ENCODE assay signal across 9 mouse cellular contexts in genomic region chrX:7878495-7878894, GRCm38 (mm10). TPM values are rescaled to one million over a fixed set of nuclear protein-coding genes. Genes with fewer than 3 reads are reported as not detected.
DNase-seq lines count a peak whose midpoint lies in the region; ATAC-seq and TF ChIP-seq lines count a peak whose summit lies in the region.
"Had no signal": no experiment of that assay in that cellular context is flagged by ENCODE, and none has a peak within 500 bp of the region (broad histone marks: within the 10 kb centered on the region; RNA-seq: fewer than 3 reads in every experiment).

No protein-coding gene starts in this region.

- no peaks in the 10 kb centered on the region for H3K27me3 ChIP-seq in spleen, adult 2 months (ENCODE audit: control insufficient read depth, insufficient read depth, low read length)
- H3K27me3 ChIP-seq in embryonic facial prominence, embryonic 11.5 days (ENCODE audit: control insufficient read depth, insufficient read depth, low read length) = no peaks in the 10 kb centered on the region
- H3K27me3 ChIP-seq in hindbrain, embryonic 16.5 days (replicated peaks; ENCODE audit: control insufficient read depth, insufficient read depth, low read length) = no peaks in the 10 kb centered on the region
- H3K27me3 ChIP-seq in midbrain, embryonic 11.5 days (ENCODE audit: control insufficient read depth, insufficient read depth, low read length) = no peaks in the 10 kb centered on the region

- peak overlapping the region; percentile 62 for H3K27ac ChIP-seq in spleen, adult 2 months (ENCODE audit: insufficient read depth, low read length)
- H3K27ac ChIP-seq in embryonic facial prominence, embryonic 11.5 days (replicated peaks; ENCODE audit: low read depth, low read length) = no peak overlapping the region
- peak overlapping the region; percentile 71 for H3K27ac ChIP-seq in hindbrain, embryonic 16.5 days (ENCODE audit: low read depth, low read length)
- H3K27ac ChIP-seq in midbrain, embryonic 11.5 days (ENCODE audit: low read depth, low read length) = no peak overlapping the region

- H3K36me3 ChIP-seq in spleen, adult 2 months (ENCODE audit: control insufficient read depth, insufficient read depth, low read length) = peaks cover 6% of the 10 kb centered on the region
- no peaks in the 10 kb centered on the region for H3K36me3 ChIP-seq in embryonic facial prominence, embryonic 11.5 days (replicated peaks; ENCODE audit: control insufficient read depth, insufficient read depth, low read depth, low read length)
- no peaks in the 10 kb centered on the region for H3K36me3 ChIP-seq in hindbrain, embryonic 16.5 days (ENCODE audit: control insufficient read depth, insufficient read depth, low read length)
- H3K36me3 ChIP-seq in midbrain, embryonic 11.5 days (ENCODE audit: control insufficient read depth, insufficient read depth, low read length) = no peaks in the 10 kb centered on the region

- TF ChIP-seq POLR2A in spleen, adult 2 months (IDR thresholded peaks at IDR 0.05; ENCODE audit: low read depth, low read length) = no peak

- H3K4me2 ChIP-seq in embryonic facial prominence, embryonic 11.5 days (ENCODE audit: low read depth, low read length) = peak overlapping the region; percentile 76
- H3K4me2 ChIP-seq in hindbrain, embryonic 16.5 days (ENCODE audit: low read length) = peak overlapping the region; percentile 72
- peak overlapping the region; percentile 82 for H3K4me2 ChIP-seq in midbrain, embryonic 11.5 days

- H3K9me3 ChIP-seq in embryonic facial prominence, embryonic 11.5 days (replicated peaks; ENCODE audit: control insufficient read depth, low read length) = no peaks in the 10 kb centered on the region
- H3K9me3 ChIP-seq in hindbrain, embryonic 16.5 days (ENCODE audit: control insufficient read depth, low read length) = no peaks in the 10 kb centered on the region
- H3K9me3 ChIP-seq in midbrain, embryonic 11.5 days (ENCODE audit: control insufficient read depth, low read length) = no peaks in the 10 kb centered on the region

- H3K4me1 ChIP-seq in spleen, adult 2 months (ENCODE audit: control insufficient read depth, insufficient read depth, insufficient read length) = no peaks in the 10 kb centered on the region; the same call in 1 of the 2 replicates
- H3K4me1 ChIP-seq in embryonic facial prominence, embryonic 11.5 days (ENCODE audit: control insufficient read depth, insufficient read depth, low read length) = no peaks in the 10 kb centered on the region
- peaks cover 2% of the 10 kb centered on the region for H3K4me1 ChIP-seq in hindbrain, embryonic 16.5 days (ENCODE audit: control insufficient read depth, insufficient read depth, low read depth, low read length)
- H3K4me1 ChIP-seq in midbrain, embryonic 11.5 days (ENCODE audit: control insufficient read depth, insufficient read depth, low read length) = peaks cover 7% of the 10 kb centered on the region; the same call in 1 of the 2 replicates

- peak; percentile 31 for ATAC-seq in embryonic facial prominence, embryonic 11.5 days (replicated peaks; ENCODE audit: insufficient number of reproducible peaks, low FRiP score, low TSS enrichment, low read depth)
- ATAC-seq in hindbrain, embryonic 16.5 days = peak; percentile 41
- peak; percentile 54; the same call in 1 of the 2 replicates for ATAC-seq in midbrain, embryonic 11.5 days (ENCODE audit: low FRiP score)
- no peak for ATAC-seq in megakaryocyte-erythroid progenitor cell, adult 5-6 weeks (replicated peaks; ENCODE audit: low FRiP score, low TSS enrichment, poor library complexity, severe bottlenecking)

- peak; percentile 29 to 41 for DNase-seq in frontal cortex, adult 2 months (ENCODE audit: extremely low spot score in 1 of 2, low spot score in 1 of 2)
- no peak for DNase-seq in frontal cortex, postnatal 14 days (ENCODE audit: low spot score in 2 of 2)
- no peak for DNase-seq in spleen, adult 2 months (ENCODE audit: low read depth in 1 of 2, low spot score in 2 of 2)
- no peak for DNase-seq in spleen, postnatal 36 days (ENCODE audit: low spot score in 2 of 2)
- no peak for DNase-seq in embryonic facial prominence, embryonic 11.5 days (ENCODE audit: low spot score)
- no peak for DNase-seq in midbrain, embryonic 11.5 days (ENCODE audit: low spot score, missing footprints)

- no peak for TF ChIP-seq CTCF in spleen, adult 2 months (IDR thresholded peaks at IDR 0.05; ENCODE audit: extremely low read depth, insufficient read depth, insufficient read length, insufficient replicate concordance)

- 26% methylated on average over 21 of the region's 21 CpGs for WGBS in spleen, adult 2 months
- 16% methylated on average over 21 of the region's 21 CpGs for whole genome bisulfite sequencing in embryonic facial prominence, embryonic 11.5 days
- WGBS in hindbrain, embryonic 16.5 days = 30% methylated on average over 21 of the region's 21 CpGs
- 22% methylated on average over 21 of the region's 21 CpGs for WGBS in midbrain, embryonic 11.5 days

- peak overlapping the region; percentile 43; the same call in 1 of the 2 replicates for H3K9ac ChIP-seq in embryonic facial prominence, embryonic 11.5 days (replicated peaks; ENCODE audit: low read length)
- H3K9ac ChIP-seq in hindbrain, embryonic 16.5 days (ENCODE audit: low read depth, low read length) = peak overlapping the region; percentile 67
- H3K9ac ChIP-seq in midbrain, embryonic 11.5 days (ENCODE audit: low read length) = peak overlapping the region; percentile 50; the same call in 1 of the 2 replicates

- H3K4me3 ChIP-seq in spleen, adult 2 months (ENCODE audit: extremely low read depth, insufficient read depth, insufficient read length) = peak overlapping the region; percentile 85
- peak overlapping the region; percentile 34 for H3K4me3 ChIP-seq in embryonic facial prominence, embryonic 11.5 days (ENCODE audit: low read depth, low read length)
- H3K4me3 ChIP-seq in hindbrain, embryonic 16.5 days (ENCODE audit: low read length) = peak overlapping the region; percentile 56
- H3K4me3 ChIP-seq in midbrain, embryonic 11.5 days (ENCODE audit: low read depth, low read length) = peak overlapping the region; percentile 42

RNA-seq across cellular contexts. Expression of gene Pim2, which starts 0.4 kb away (rescaled TPM):
- 50.5 and 54.6 TPM in 2 replicates for polyA plus RNA-seq in frontal cortex, adult 2 months (2012; rRNA removed)
- polyA plus RNA-seq in spleen, adult 2 months (2012; rRNA removed) = 40.1 and 75.0 TPM in 2 replicates
- 4.9 and 6.4 TPM in 2 replicates for polyA plus RNA-seq in embryonic facial prominence, embryonic 11.5 days (2014; fragmentation: Nextera tagmentation; extraction: Ambion mirVana)
- 25.7 and 27.0 TPM in 2 replicates for polyA plus RNA-seq in hindbrain, embryonic 16.5 days (2015; fragmentation: Nextera tagmentation; extraction: Ambion mirVana)
- 13.2 and 13.3 TPM in 2 replicates for polyA plus RNA-seq in midbrain, embryonic 11.5 days (2014; fragmentation: Nextera tagmentation; extraction: Ambion mirVana)
- total RNA-seq in megakaryocyte-erythroid progenitor cell, adult 5-6 weeks (2014; fragmentation: Nextera tagmentation) = 11.4 and 16.2 TPM in 2 replicates
- 2.1 and 2.2 TPM in 2 replicates for total RNA-seq in megakaryocyte-erythroid progenitor cell, adult 5-6 weeks (2017)

RNA-seq across cellular contexts. Expression of gene Slc35a2, which starts 5.3 kb away (rescaled TPM):
- polyA plus RNA-seq in frontal cortex, adult 2 months (2012; rRNA removed) = 44.6 and 51.1 TPM in 2 replicates
- polyA plus RNA-seq in spleen, adult 2 months (2012; rRNA removed) = 34.7 and 49.5 TPM in 2 replicates
- polyA plus RNA-seq in embryonic facial prominence, embryonic 11.5 days (2014; fragmentation: Nextera tagmentation; extraction: Ambion mirVana) = 6.8 and 12.1 TPM in 2 replicates
- polyA plus RNA-seq in hindbrain, embryonic 16.5 days (2015; fragmentation: Nextera tagmentation; extraction: Ambion mirVana) = 50.7 and 50.9 TPM in 2 replicates
- polyA plus RNA-seq in midbrain, embryonic 11.5 days (2014; fragmentation: Nextera tagmentation; extraction: Ambion mirVana) = 10.1 and 11.2 TPM in 2 replicates
- 13.2 and 19.3 TPM in 2 replicates for total RNA-seq in megakaryocyte-erythroid progenitor cell, adult 5-6 weeks (2014; fragmentation: Nextera tagmentation)
- total RNA-seq in megakaryocyte-erythroid progenitor cell, adult 5-6 weeks (2017) = 9.8 and 16.1 TPM in 2 replicates

RNA-seq across cellular contexts. Expression of gene Pqbp1, which starts 20.6 kb away (rescaled TPM):
- 188 and 192 TPM in 2 replicates for polyA plus RNA-seq in frontal cortex, adult 2 months (2012; rRNA removed)
- polyA plus RNA-seq in spleen, adult 2 months (2012; rRNA removed) = 79.1 and 83.1 TPM in 2 replicates
- 146 and 149 TPM in 2 replicates for polyA plus RNA-seq in embryonic facial prominence, embryonic 11.5 days (2014; fragmentation: Nextera tagmentation; extraction: Ambion mirVana)
- 204 and 212 TPM in 2 replicates for polyA plus RNA-seq in hindbrain, embryonic 16.5 days (2015; fragmentation: Nextera tagmentation; extraction: Ambion mirVana)
- polyA plus RNA-seq in midbrain, embryonic 11.5 days (2014; fragmentation: Nextera tagmentation; extraction: Ambion mirVana) = 143 and 160 TPM in 2 replicates
- 46.8 and 81.9 TPM in 2 replicates for total RNA-seq in megakaryocyte-erythroid progenitor cell, adult 5-6 weeks (2014; fragmentation: Nextera tagmentation)
- total RNA-seq in megakaryocyte-erythroid progenitor cell, adult 5-6 weeks (2017) = 176 and 188 TPM in 2 replicates

RNA-seq across cellular contexts. Expression of gene Timm17b, which starts 20.7 kb away (rescaled TPM):
- 17.8 and 20.3 TPM in 2 replicates for polyA plus RNA-seq in frontal cortex, adult 2 months (2012; rRNA removed)
- polyA plus RNA-seq in spleen, adult 2 months (2012; rRNA removed) = 36.2 and 39.2 TPM in 2 replicates
- polyA plus RNA-seq in embryonic facial prominence, embryonic 11.5 days (2014; fragmentation: Nextera tagmentation; extraction: Ambion mirVana) = 162 and 172 TPM in 2 replicates
- 161 and 163 TPM in 2 replicates for polyA plus RNA-seq in hindbrain, embryonic 16.5 days (2015; fragmentation: Nextera tagmentation; extraction: Ambion mirVana)
- 163 and 179 TPM in 2 replicates for polyA plus RNA-seq in midbrain, embryonic 11.5 days (2014; fragmentation: Nextera tagmentation; extraction: Ambion mirVana)
- total RNA-seq in megakaryocyte-erythroid progenitor cell, adult 5-6 weeks (2014; fragmentation: Nextera tagmentation) = 71.7 and 112 TPM in 2 replicates
- total RNA-seq in megakaryocyte-erythroid progenitor cell, adult 5-6 weeks (2017) = 61.4 and 61.5 TPM in 2 replicates

RNA-seq across cellular contexts. Expression of gene Gm10491, which starts 29.1 kb away (rescaled TPM):
- not detected in 2 replicates for polyA plus RNA-seq in frontal cortex, adult 2 months (2012; rRNA removed)
- not detected in 2 replicates for polyA plus RNA-seq in spleen, adult 2 months (2012; rRNA removed)
- polyA plus RNA-seq in embryonic facial prominence, embryonic 11.5 days (2014; fragmentation: Nextera tagmentation; extraction: Ambion mirVana) = not detected in 2 replicates
- polyA plus RNA-seq in hindbrain, embryonic 16.5 days (2015; fragmentation: Nextera tagmentation; extraction: Ambion mirVana) = not detected in 2 replicates
- not detected in 2 replicates for polyA plus RNA-seq in midbrain, embryonic 11.5 days (2014; fragmentation: Nextera tagmentation; extraction: Ambion mirVana)
- total RNA-seq in megakaryocyte-erythroid progenitor cell, adult 5-6 weeks (2014; fragmentation: Nextera tagmentation) = not detected in 2 replicates
- not detected in 2 replicates for total RNA-seq in megakaryocyte-erythroid progenitor cell, adult 5-6 weeks (2017)
- total RNA-seq: heart, postnatal 14 days had no signal

Comparison
In these comparisons a context has a peak if more than half of its experiments do, and no peak if none do; other contexts are left out.
1. DNase-seq: peak in frontal cortex, adult 2 months (2 of 2); none in frontal cortex, postnatal 14 days (0 of 2), spleen, adult 2 months (0 of 2), spleen, postnatal 36 days (0 of 2), embryonic facial prominence, embryonic 11.5 days (single experiment) and midbrain, embryonic 11.5 days (single experiment).
2. H3K27ac ChIP-seq: peak in spleen, adult 2 months (single experiment) and hindbrain, embryonic 16.5 days (single experiment); none in embryonic facial prominence, embryonic 11.5 days (single experiment) and midbrain, embryonic 11.5 days (single experiment).
3. H3K4me3 ChIP-seq: peak in every context shown above with its lines; median percentile 85 in spleen, adult 2 months; 56 in hindbrain, embryonic 16.5 days; 42 in midbrain, embryonic 11.5 days; 34 in embryonic facial prominence, embryonic 11.5 days.
4. Peak in every context shown above with its lines, with median percentiles within 50 percentile points of each other: H3K4me2 ChIP-seq and H3K9ac ChIP-seq.